Mouse (Mus musculus) small intestine, adult 2 months (tissue): ENCODE data around the gene Gm49392.

Experiments used
- CTCF ChIP-seq: fragments of 200-500 bp; IDR thresholded peaks from 2 replicates; pipeline ENCODE4 v1.5.1; 2012; ENCODE audit warnings: low read depth, mild to moderate bottlenecking, control low read depth, inconsistent platforms, low read length, moderate library complexity, mixed read lengths; ENCODE audit not compliant: insufficient replicate concordance, insufficient read length; ENCODE audit errors: extremely low read depth
- POLR2A ChIP-seq: fragments of 200-500 bp; IDR thresholded peaks from 2 replicates; pipeline ENCODE4 v1.6.1; 2012; ENCODE audit warnings: low read depth, mild to moderate bottlenecking, control low read depth, inconsistent platforms, low read length, moderate library complexity

DNA sequence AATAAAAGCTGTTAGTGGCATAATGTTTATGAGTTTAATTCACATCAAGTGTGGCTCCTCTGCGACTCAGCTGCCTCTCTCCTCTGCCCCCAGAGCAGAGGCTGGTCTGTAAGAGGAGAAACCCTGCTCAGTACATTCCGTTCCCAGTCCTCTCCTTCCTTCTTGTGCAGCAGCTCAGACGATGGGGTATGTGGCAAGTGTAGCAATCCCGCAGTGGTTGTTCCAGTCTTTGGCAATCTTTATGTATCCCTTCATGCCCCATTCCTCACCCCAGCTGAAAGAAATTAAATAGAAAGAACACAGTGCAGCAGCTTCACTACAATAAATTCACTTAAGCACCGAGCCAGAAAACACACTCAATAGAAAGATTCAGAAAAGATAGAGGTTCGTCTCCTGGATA is 54.0 kb downstream of the Gm49392 start:
- no peak for TF ChIP-seq CTCF
- no peak for TF ChIP-seq POLR2A
